Mouse (Mus musculus) kidney, adult 2 months (tissue): ENCODE results near the gene 0610030E20Rik.

Experiments
- CTCF ChIP-seq: fragments of 200-500 bp; conservative IDR thresholded peaks from 2 replicates; pipeline ENCODE4 v1.5.1; 2011; ENCODE audit warnings: low read depth, mild to moderate bottlenecking, control low read depth, low read length, moderate library complexity, mixed read lengths; ENCODE audit not compliant: insufficient read depth, insufficient read length
- POLR2A ChIP-seq: fragments of 200-500 bp; IDR thresholded peaks from one replicate; pipeline ENCODE4 v1.6.1; 2011; ENCODE audit warnings: low read depth, low read length, control low read depth

- TF ChIP-seq CTCF = no peak
- no peak for TF ChIP-seq POLR2A
These were observed 6.6 kb upstream of the 0610030E20Rik start for GRCm38 (mm10) chr6:72340481-72340880.
